Mouse (Mus musculus) cerebellum, adult 2 months (tissue): ENCODE measurements around the gene Spata16. TPM values are rescaled to one million over a fixed set of nuclear protein-coding genes. Genes with fewer than 3 reads are reported as not detected.
A peak's percentile ranks its signal among the peaks of the same experiment; 100 is the strongest.

ENCODE experiments used
- DNase-seq, 2 experiments: peaks; one replicate each; pipeline ENCODE4 v3.0.0; 2021
- H3K27ac ChIP-seq: fragments of 200-500 bp; 2 replicates; pipeline ENCODE4 v1.5.1; 2012; ENCODE audit warnings: low read length, control low read depth, inconsistent platforms; ENCODE audit not compliant: insufficient read depth
- H3K27me3 ChIP-seq: fragments of 200-500 bp; 2 replicates; pipeline ENCODE4 v1.6.1; 2012; ENCODE audit warnings: inconsistent platforms, mild to moderate bottlenecking, low read length, moderate library complexity; ENCODE audit not compliant: control insufficient read depth, insufficient read depth
- H3K4me1 ChIP-seq: fragments of 200-500 bp; 2 replicates; pipeline ENCODE4 v1.6.1; 2011; ENCODE audit warnings: low read length; ENCODE audit not compliant: control insufficient read depth, insufficient read depth
- H3K4me3 ChIP-seq: fragments of 200-500 bp; replicated peaks from 2 replicates; pipeline ENCODE3; 2011; ENCODE audit warnings: mild to moderate bottlenecking, low read depth, low read length, control low read depth; ENCODE audit not compliant: insufficient read depth
- CTCF ChIP-seq: fragments of 200-500 bp; IDR thresholded peaks from 2 replicates; pipeline ENCODE4 v1.5.1; 2011; ENCODE audit warnings: low read depth, mild to moderate bottlenecking, control low read depth, low read length, moderate library complexity, borderline replicate concordance; ENCODE audit not compliant: insufficient read depth
- POLR2A ChIP-seq: fragments of 200-500 bp; IDR thresholded peaks from 2 replicates; pipeline ENCODE4 v1.6.1; 2011; ENCODE audit warnings: low read length, control low read depth, borderline replicate concordance; ENCODE audit not compliant: insufficient read depth
- WGBS: fragments of 180-500 bp; shearing (Covaris S2); methylation state at CpG from one replicate; pipeline ENCODE4 v1.1.7; 2018; 5-methylcytosine and 5-hydroxymethylcytosine counted together
- polyA plus RNA-seq: library from polyadenylated mRNA; depleted of rRNA; stranded (reverse); fragments of >200 nt; gene quantifications from 2 replicates; pipeline ENCODE4 v1.2.3, GENCODE M21; 2012

The Spata16 gene
- polyA plus RNA-seq, 1 experiment: not detected

DNA sequence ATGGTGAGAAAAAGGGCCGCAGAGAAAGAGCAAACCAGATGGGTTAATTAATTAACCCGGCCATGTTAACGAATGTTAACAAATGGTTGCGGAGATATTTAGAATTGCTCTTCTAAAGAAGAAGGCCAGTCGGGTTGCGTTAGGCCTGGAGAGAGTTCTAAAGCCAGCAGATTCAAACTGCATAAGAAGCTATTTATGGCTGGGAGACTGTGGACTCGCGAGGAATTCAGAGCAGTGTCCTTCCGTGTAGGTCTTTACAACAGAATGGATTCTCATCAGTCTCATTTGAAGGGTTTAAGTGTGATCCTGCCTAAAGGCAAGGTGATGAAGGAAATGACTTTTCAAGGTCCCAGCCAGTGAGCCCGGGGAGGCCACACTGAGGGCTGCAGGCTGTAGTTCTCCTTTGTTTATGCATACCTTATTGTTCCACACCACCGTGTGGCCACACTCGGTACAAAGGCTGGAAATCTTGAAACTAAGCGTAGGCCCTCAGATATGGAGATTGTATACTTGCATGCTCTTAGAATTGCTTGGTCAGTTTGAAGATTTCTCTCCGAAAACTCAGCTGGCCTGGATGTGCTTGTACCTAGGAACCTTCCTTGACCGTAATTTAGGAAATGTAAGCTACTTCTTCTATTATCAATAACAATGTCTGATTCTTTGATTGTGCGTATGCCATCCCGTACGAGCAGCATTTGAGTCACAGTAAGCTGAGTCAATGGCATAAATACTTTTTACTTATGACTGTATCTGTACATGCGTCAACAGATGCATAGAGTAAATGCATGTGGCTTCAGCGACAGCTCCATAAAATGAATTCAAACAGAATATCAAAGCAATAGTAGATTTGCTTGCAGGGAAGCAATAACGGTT, 197.0 kb downstream of the Spata16 start:
- TF ChIP-seq CTCF (peak; percentile 19; the same call in 1 of the 2 replicates), POLR2A (no peak)
- Histone ChIP-seq H3K27ac (no peak overlapping the region), H3K4me1 (no peaks in the 10 kb centered on the region), H3K4me3 (no peak overlapping the region), H3K27me3 (no peaks in the 10 kb centered on the region)
- WGBS: 76% methylated on average over 21 of the region's 21 CpGs
- peak in 1 of 2 experiments; percentile 6 for DNase-seq

DNA sequence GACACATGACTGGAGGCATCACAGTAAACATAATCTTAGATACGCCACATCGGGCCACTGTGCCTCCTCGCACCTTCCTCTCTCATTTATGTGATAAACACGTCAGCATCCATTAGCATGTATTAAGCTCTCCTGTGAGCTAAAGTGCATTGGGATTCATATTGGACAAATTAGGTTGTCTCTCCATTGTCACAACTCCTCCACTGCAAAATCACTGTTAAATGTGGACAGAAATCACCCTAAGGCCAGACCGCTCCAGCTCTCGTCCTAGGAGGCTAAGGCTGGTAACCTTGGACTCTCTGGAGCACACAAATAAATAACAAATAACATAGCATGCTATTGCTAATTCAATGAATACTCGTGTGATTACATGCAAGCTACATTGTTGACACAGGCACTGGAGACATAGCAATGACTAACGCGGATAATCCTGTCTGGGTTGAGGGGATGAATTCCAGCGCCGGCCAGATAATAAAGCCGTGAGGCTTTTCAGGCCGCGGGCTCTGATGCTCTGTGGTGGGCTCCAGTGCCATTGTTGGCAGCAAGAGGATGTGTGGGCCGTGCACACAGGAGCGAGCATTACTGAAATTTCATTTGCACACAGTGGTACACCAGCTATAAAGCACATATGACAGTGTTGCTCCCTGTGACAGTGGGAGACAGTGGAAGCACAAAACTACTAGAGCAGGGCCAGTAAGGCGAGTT, 197.8 kb downstream of the Spata16 start:
- no peak for TF ChIP-seq POLR2A
- no peak for TF ChIP-seq CTCF
- Histone ChIP-seq H3K27me3 (no peaks in the 10 kb centered on the region), H3K4me1 (no peaks in the 10 kb centered on the region), H3K27ac (no peak overlapping the region), H3K4me3 (no peak overlapping the region)
- 73% methylated on average over 17 of the region's 17 CpGs for WGBS
- DNase-seq: no peak

DNA sequence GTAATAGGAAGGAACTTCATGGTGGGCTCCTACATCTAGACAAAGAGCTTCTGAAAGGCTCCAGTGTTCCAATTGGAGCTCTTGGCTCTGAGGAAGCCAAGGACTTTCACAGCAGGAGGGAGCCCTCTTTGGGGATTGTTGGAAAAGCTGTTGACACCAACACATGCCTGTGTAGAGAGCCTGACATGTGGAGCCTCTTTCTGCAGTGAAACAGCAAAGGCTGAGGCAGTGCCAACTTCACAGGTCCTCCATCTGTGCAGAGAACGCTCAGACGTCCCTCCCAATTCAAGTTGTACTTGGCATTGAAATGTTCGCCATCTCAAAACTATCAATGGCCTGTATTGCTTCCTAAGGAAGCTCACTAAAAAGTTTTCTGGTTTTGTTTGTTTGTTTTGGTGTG, 207.6 kb downstream of the Spata16 start:
- 7% methylated on average over 3 of the region's 3 CpGs for WGBS
- TF ChIP-seq CTCF: no peak
- no peak for TF ChIP-seq POLR2A
- peak; percentile 14 to 44 for DNase-seq
- Histone ChIP-seq H3K27me3 (no peaks in the 10 kb centered on the region), H3K4me1 (no peaks in the 10 kb centered on the region; the same call in 1 of the 2 replicates), H3K4me3 (no peak overlapping the region), H3K27ac (no peak overlapping the region)

DNA sequence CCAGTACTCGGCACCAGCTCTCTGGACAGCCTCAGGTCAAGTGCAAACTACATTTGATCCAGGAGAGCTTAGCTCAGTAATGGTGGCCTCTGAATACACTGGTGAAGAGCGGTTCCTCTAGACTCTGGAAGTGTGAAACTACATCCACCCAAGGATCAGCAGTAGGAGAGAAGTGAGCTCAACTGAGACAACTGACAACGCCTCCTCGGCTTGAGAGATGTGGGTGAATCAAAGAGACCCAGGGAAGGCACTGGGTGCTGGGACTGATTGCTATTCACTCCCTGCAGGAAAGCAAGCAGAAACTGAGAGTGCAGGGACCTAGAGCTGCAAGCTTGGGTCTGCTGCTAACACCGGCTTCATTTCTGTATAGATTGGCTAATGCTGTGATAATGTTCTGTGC, 210.5 kb downstream of the Spata16 start:
- TF ChIP-seq CTCF: no peak
- no peak for TF ChIP-seq POLR2A
- H3K27ac ChIP-seq: no peak overlapping the region
- 67% methylated on average over 5 of the region's 5 CpGs for WGBS
- H3K27me3 ChIP-seq: no peaks in the 10 kb centered on the region
- no peak overlapping the region for H3K4me3 ChIP-seq
- no peaks in the 10 kb centered on the region; the same call in 1 of the 2 replicates for H3K4me1 ChIP-seq
- no peak for DNase-seq

DNA sequence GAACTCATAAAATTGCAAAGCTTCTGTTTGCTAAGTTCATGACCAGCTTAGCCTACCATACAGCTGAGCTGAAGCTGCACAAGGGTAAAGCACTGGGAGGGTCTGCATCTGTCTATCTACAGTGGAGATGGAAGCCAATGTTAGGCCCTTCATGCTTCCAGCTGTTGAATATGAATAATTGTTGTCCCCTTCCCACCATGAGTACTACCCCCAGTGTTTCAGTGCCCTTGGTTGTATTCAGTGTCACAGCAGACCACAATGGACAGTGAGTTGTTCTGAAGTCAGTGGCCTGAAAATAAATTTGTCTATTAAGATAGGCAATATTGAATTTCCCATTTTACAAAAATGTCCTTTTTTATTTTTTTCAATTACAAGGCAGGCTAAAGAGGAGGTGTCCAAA, 212.8 kb downstream of the Spata16 start:
- no peak for TF ChIP-seq CTCF
- no peak for TF ChIP-seq POLR2A
- no peak for DNase-seq
- Histone ChIP-seq H3K4me3 (no peak overlapping the region), H3K4me1 (no peaks in the 10 kb centered on the region; the same call in 1 of the 2 replicates), H3K27me3 (no peaks in the 10 kb centered on the region), H3K27ac (no peak overlapping the region)

DNA sequence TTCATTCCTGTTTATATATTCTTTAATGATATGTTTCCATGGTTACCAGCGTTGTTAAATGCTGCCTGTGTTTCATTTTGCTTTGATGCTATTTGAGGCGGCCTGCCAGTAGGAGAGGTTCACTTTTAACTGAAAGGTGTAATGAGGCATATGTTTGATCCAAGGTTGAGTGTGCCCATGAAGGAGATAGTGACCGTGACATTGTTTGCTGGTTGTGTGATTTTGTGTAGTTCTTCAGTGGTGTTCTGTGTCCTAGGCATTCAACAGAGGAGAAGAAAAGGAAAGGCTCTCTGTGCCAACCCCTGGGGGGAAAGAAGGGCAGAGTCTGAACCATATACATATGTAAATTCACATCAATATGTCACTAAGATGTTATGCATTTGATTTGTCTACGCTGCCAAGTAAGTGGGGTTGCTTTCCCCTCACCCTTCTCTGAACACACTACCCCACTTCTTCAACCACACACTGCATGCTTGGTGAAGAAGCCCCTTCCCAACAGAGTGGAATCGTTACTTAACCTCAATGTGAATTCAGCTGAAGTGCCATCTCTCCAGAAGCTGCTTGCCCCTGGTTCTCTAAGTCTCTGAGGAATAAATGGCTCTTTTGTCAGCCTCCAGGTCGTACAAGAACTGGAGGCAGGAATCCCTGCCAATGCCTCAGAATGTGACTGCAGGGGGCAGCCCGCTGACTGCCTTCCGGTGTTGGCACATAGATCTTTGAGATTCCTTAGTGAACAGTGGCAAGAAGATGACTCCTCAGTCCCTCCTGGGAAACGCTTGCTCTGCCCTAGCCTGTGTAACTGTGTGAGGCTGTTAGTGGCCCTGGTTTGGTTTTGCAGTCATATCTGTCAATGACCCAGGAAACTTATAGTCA, 213.5 kb downstream of the Spata16 start:
- no peak overlapping the region for H3K27ac ChIP-seq
- no peak overlapping the region for H3K4me3 ChIP-seq
- 19% methylated on average over 9 of the region's 9 CpGs for WGBS
- no peaks in the 10 kb centered on the region for H3K27me3 ChIP-seq
- no peaks in the 10 kb centered on the region; the same call in 1 of the 2 replicates for H3K4me1 ChIP-seq
- DNase-seq: peak in 1 of 2 experiments; percentile 34
- no peak for TF ChIP-seq POLR2A
- TF ChIP-seq CTCF: no peak

DNA sequence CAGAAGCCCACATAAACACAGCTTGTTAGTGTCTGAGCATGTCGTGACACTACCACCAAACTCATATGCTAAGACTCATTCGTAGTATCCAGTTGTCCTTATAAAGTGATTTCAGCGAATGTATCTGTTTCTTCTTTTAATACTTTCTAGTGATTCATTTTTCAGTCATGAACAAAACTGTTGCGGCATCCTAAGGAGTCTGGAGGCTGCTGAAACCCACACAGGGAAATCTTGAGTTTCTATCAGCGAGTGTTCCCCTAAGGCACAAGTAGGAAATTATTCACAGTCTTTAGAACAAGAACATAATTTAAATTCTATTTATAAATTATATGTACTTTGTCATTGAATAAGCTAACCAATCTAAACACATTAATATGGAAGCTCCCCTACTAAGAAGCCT, 216.1 kb downstream of the Spata16 start:
- H3K27ac ChIP-seq: no peak overlapping the region
- WGBS: 94% methylated on average over 5 of the region's 5 CpGs
- no peaks in the 10 kb centered on the region for H3K4me1 ChIP-seq
- no peaks in the 10 kb centered on the region for H3K27me3 ChIP-seq
- DNase-seq: no peak
- TF ChIP-seq CTCF (no peak), POLR2A (no peak)
- H3K4me3 ChIP-seq: no peak overlapping the region
